Mouse (Mus musculus): Measurements from ENCODE around the gene Flt3.
A peak's percentile ranks its signal among the peaks of the same experiment; 100 is the strongest.

Flt3 gene

GRCm38 (mm10) chr5:147354985-147355384, 45.3 kb downstream of the Flt3 start:
- no peak for DNase-seq (ENCODE audit: low read depth, low spot score)

- no peak for DNase-seq (ENCODE audit: low read depth, low spot score)
These were observed 46.0 kb downstream of the Flt3 start for GRCm38 (mm10) chr5:147354161-147354780.

GRCm38 (mm10) chr5:147351931-147352330, 48.4 kb downstream of the Flt3 start:
- no peak for DNase-seq (ENCODE audit: low read depth, low spot score)

GRCm38 (mm10) chr5:147345981-147346380, 54.3 kb downstream of the Flt3 start:
- DNase-seq (ENCODE audit: low read depth, low spot score), result peak; percentile 51

DNA sequence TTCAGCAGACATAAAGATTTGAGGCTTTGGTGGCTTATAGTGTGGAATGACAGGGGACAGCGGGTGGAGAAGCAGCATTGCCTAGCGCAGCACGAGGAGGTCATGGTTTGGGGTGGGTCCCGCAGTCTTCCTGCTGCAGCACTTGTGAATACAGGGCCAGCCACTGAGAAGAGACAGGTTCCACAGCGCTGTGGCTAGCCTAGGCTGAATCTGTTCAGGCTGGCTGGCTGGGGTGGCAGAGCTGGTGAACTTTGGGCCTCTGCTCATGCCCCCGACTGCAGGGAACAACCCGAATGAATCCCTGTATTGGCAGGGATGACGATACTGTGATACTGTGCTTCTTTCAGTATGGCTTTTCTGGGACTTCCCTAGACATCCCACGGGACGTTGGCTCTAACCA, 56.4 kb downstream of the Flt3 start:
- no peak for DNase-seq (ENCODE audit: low read depth, low spot score)

- DNase-seq (ENCODE audit: low read depth, low spot score), result no peak
These were observed 57.4 kb downstream of the Flt3 start for GRCm38 (mm10) chr5:147342901-147343300.

DNA sequence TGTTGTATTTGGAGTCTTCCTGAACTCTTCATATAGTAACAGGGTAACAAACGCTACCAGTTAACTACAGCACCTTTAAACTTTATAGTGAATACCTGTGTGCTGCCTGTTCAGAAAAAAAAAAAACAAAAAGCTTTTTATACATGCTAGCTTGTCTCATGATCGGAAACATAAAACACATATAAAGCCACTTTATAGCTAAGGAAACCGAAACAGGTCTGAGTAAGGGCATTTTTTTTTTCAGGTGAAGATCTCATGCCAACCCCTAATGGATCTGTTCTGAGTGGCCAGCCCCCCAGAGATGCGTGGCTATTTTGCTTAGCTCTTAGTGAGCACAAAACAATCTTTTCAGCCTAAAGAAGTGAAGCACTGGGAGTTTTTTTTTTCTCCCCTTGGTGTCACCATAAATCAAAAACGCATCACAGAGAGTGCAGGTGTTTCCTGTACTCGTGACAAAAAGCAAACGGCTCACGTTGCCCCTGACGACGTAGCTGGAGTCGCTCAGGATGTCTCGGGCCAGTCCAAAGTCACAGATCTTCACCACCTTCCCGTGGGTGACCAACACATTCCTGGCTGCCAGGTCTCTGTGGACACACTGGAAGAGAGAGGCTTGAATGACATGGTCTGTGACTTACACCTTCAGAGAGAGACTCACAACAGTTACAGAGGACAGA, 59.4 kb downstream of the Flt3 start:
- DNase-seq (ENCODE audit: low read depth, low spot score), result no peak

GRCm38 (mm10) chr5:147339560-147339959, 60.7 kb downstream of the Flt3 start:
- no peak for DNase-seq (ENCODE audit: low read depth, low spot score)

DNA sequence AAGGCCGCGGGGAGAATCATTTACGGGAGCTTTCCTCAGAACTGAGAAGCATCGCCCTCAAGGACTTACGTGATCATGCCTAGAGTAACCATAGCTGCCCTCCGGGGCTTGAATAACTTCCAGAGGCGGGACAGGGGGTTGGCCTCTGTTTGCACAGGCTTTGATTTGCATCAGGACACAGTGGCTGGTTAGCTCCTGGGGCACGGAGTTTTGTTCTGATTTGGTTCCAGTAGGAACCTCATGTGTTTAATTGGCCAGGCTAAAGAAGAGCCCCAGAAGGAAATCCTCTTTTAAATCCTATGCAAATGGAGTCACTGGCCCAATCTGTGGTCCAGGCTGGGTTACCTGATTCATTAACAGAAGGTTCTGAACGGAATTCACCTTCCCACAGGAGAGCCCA, 61.3 kb downstream of the Flt3 start:
- peak; percentile 50 for DNase-seq (ENCODE audit: low read depth, low spot score)

- DNase-seq (ENCODE audit: low read depth, low spot score), result no peak
These were observed 67.6 kb downstream of the Flt3 start for GRCm38 (mm10) chr5:147332711-147333110.

DNA sequence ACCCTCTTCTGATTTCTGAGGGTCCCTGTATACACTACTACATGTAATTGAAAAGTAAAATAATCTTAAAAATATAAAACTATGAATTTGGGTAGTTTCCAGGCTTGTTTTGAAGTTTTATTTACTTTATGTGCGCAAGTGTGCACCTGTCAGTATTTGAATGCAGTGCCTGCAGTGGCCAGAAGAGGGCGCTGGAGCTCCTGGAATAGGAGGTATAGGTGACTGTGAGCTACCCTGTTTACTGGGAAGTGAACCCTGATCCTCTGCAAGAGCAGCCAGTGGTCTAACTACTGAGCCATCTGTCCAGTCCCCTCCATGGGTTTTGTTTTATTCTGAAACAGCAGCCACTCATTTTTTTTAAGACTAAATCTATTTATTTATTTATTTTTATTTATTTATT, 68.7 kb downstream of the Flt3 start:
- DNase-seq (ENCODE audit: low read depth, low spot score), result peak; percentile 83

DNA sequence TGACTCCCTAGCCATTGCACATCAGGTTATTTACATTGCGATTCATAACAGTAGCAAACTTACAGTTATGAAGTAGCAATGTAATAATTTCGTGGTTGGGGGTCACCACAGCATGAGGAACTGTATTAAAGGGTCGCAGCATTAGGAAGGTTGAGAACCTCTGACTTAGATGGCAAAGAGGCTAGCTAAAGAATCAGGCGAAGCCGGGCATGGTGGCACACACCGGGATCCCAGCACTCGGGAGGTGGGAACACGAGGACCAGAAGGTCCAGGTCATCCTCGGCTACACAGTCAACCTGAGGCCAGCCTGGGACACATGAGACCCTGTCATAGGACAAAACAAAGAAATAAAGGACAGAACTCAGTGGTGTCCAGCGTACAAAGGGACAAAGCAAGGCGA, 70.3 kb downstream of the Flt3 start:
- DNase-seq (ENCODE audit: low read depth, low spot score), result no peak

GRCm38 (mm10) chr5:147327636-147328035, 72.7 kb downstream of the Flt3 start:
- DNase-seq (ENCODE audit: low read depth, low spot score), result peak; percentile 45

GRCm38 (mm10) chr5:147325931-147326330, 74.4 kb downstream of the Flt3 start:
- no peak for DNase-seq (ENCODE audit: low read depth, low spot score)

DNA sequence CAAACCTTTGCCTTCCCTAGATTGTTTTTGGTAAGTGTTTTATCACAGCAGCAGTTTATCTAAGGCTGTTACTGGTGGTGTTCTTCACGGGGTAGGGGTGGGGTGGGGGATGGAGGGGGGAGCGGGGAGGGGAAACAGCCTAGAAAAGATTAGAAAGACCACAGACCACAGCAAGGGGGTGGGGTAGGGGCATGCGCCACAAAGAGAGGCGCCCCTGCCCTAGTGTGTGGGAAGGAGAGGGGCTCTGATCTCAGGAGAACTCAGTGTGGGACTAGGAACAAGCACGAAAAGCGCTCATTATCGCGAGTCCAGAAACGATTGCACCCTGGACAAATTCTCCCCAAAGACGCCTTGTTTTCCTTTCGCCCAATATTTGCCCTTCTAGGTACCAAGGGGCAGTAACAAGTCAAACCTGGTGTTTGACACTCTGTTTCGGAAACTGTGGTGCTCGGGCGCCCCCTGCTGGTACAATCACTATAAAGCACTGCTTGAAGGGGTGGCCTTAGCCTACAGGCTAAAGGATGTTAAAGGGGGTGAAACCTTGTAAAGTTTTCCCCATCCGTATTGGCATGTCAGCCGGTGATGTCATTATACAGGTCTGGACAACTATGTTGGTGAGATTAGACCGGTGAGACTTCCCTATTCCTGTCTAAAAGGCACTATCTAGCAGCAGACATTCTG, 76.9 kb downstream of the Flt3 start:
- peak; percentile 77 for DNase-seq (ENCODE audit: low read depth, low spot score)

- no peak for DNase-seq (ENCODE audit: low read depth, low spot score)
These were observed 78.1 kb downstream of the Flt3 start, which contains the start of gene Urad for GRCm38 (mm10) chr5:147322183-147322582. TSS of gene Urad (minus strand) at chr5:147322440.

DNA sequence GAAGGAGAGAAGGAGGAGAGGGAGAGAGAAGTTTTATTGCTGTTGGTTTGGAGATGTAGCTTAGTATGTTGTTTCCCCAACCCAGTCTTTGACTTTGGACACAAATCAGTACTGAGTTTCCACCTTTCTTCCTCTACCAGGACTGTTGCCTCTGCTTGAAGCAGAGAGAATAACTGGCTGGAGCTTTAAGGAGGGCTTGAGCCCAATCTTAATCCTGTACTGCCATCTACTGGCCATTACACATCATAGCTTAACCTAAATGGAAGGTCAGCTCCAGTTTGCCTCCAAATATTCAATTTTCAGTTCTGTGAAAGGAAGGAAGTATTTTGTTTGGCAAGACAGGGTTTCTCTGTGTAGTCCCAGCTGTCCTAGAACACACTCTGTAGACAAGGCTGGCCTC, 80.6 kb downstream of the Flt3 start:
- DNase-seq (ENCODE audit: low read depth, low spot score), result peak; percentile 78

DNA sequence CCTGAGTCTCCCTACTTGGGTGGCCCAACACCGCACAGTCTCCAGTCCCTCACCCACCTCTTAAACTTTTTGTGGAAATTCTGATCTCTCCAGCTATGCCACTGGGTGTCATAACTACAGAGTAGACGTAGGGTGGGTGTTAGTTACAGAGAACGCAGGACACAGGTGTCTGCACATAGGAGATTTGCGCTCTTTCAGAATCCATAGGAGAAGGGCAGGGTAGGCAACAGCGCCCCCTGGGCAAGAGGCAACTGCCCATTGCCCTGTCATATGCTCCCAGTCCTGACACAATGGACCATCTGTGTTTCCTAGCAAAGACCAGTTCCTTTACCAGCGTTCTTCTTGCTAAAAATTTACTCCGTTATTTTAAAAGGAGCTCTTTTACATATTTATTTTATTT, 82.3 kb downstream of the Flt3 start:
- no peak for DNase-seq (ENCODE audit: low read depth, low spot score)

- no peak for DNase-seq (ENCODE audit: low read depth, low spot score)
These were observed 83.0 kb downstream of the Flt3 start for GRCm38 (mm10) chr5:147317321-147317720.

DNA sequence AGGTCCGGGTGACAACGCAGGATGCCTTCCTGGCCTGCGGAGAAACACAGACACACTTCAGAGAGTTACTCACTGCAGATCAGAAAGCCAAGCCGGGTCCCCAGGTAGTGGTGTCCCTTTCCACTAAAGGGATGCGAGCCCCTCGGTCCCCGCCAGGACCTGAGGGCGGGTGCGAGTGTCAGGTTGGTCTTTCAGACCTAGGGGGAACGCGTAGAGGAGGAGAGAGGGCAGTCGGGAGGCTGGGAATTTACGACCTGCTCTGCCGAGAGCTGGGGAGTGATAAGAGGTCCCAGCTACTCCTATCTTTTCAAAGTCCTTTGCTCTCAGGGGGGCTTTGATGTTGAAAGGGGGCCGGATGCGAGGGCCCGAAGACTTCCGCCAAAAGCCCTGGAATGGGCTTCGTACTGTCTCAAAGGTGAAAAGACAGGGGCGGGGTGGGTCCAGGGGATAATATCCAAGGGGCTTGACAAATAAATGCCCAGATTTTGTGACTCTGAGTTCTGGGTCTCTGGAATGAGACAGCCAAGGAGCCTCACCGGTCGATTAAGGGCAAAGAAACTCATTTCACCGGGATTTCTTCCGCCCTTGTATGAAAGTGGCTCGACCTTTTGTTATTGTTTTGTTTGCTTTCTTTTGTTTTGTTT, 84.7 kb downstream of the Flt3 start:
- no peak for DNase-seq (ENCODE audit: low read depth, low spot score)

GRCm38 (mm10) chr5:147314646-147315431, 85.5 kb downstream of the Flt3 start:
- DNase-seq (ENCODE audit: low read depth, low spot score), result peak; percentile 45
